Mouse (Mus musculus): Measurements from ENCODE around the gene Mamdc4. TPM values are rescaled to one million over a fixed set of nuclear protein-coding genes. Genes with fewer than 3 reads are reported as not detected.

Mamdc4 gene
- total and polyA plus RNA-seq, 2 experiments = 2.0 to 7.8 TPM

DNA sequence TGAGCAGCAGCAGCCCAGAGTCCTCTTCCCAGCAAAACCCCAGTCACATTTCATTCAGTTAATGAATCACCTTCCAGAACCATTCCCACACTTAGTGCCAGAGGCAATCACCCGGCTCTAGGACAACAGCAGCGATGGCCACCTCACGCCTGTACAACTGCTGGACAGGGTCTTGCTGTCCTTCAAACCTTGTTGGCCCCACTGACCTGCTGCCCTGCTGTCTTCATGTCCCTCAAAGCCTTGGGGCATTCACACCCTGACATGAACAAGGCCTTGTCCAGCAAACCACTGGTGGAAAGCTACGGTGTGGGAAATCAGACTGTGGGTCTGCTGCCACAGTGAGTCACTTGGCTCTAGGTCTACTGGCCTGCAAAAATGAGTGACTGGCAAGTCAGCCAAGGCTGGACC, 34.1 kb downstream of the Mamdc4 start:
- 65% methylated on average over 4 of the region's 4 CpGs for WGBS
- Histone ChIP-seq H3K36me3 (ENCODE audit: control insufficient read depth, insufficient read depth, low read length) (peaks cover 16% of the 10 kb centered on the region), H3K79me2 (ENCODE audit: control insufficient read depth, insufficient read depth, low read length) (peaks cover 15% of the 10 kb centered on the region), H3K4me3 (ENCODE audit: insufficient read depth, low read depth, low read length) (no peak overlapping the region), H3K4me1 (ENCODE audit: control insufficient read depth, insufficient read depth, low read length) (no peaks in the 10 kb centered on the region), H3K27me3 (ENCODE audit: control insufficient read depth, insufficient read depth, low read length) (no peaks in the 10 kb centered on the region), H3K27ac (replicated peaks; ENCODE audit: insufficient read depth, low read depth, low read length) (no peak overlapping the region), H3K9ac (ENCODE audit: low read depth, low read length) (no peak overlapping the region)
- no peak for TF ChIP-seq POLR2A (IDR thresholded peaks at IDR 0.05; ENCODE audit: extremely low read depth, insufficient read depth, low read length)
- no peak for TF ChIP-seq CTCF (IDR thresholded peaks at IDR 0.05; ENCODE audit: low read depth, low read length)
- no peak for DNase-seq (ENCODE audit: extremely low read depth, low read depth, low spot score)

DNA sequence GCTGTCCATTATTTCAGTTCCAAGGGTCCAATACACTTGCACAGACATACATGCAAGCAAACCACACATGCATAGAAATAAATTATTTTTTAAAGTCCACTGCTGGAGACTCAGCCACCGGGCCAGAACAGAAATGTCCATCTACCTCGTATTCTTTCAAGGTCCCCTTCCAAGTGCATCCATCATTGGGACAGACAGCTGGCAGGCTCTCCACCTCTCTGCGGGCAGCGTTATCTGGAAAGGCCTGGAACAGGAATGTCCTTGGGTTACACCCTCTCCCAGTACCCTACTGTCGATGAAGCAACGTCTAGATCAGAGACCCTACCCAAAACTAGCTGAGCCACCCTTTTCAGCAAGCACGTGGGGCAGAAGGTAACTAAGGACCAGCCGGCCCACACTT, 38.1 kb downstream of the Mamdc4 start:
- no peak overlapping the region for H3K27ac ChIP-seq (replicated peaks; ENCODE audit: insufficient read depth, low read depth, low read length)
- H3K36me3 ChIP-seq (ENCODE audit: control insufficient read depth, insufficient read depth, low read length) = peaks cover 16% of the 10 kb centered on the region
- H3K4me3 ChIP-seq (ENCODE audit: insufficient read depth, low read depth, low read length) = no peak overlapping the region
- H3K4me1 ChIP-seq (ENCODE audit: control insufficient read depth, insufficient read depth, low read length) = peaks cover 8% of the 10 kb centered on the region
- H3K27me3 ChIP-seq (ENCODE audit: control insufficient read depth, insufficient read depth, low read length) = no peaks in the 10 kb centered on the region
- H3K9ac ChIP-seq (ENCODE audit: low read depth, low read length) = no peak overlapping the region
- TF ChIP-seq POLR2A (IDR thresholded peaks at IDR 0.05; ENCODE audit: extremely low read depth, insufficient read depth, low read length) (no peak), CTCF (IDR thresholded peaks at IDR 0.05; ENCODE audit: low read depth, low read length) (no peak)
- no peak for DNase-seq (ENCODE audit: extremely low read depth, low read depth, low spot score)
- H3K79me2 ChIP-seq (ENCODE audit: control insufficient read depth, insufficient read depth, low read length) = no peaks in the 10 kb centered on the region
- whole genome bisulfite sequencing = 81% methylated on average over 8 of the region's 8 CpGs

- H3K9ac ChIP-seq (ENCODE audit: low read depth, low read length) = no peak overlapping the region
- peaks cover 8% of the 10 kb centered on the region for H3K4me1 ChIP-seq (ENCODE audit: control insufficient read depth, insufficient read depth, low read length)
- H3K27ac ChIP-seq (replicated peaks; ENCODE audit: insufficient read depth, low read depth, low read length) = peak overlapping the region; percentile 42
- DNase-seq (ENCODE audit: extremely low read depth, low read depth, low spot score) = no peak
- WGBS = 88% methylated on average over 2 of the region's 2 CpGs
- H3K27me3 ChIP-seq (ENCODE audit: control insufficient read depth, insufficient read depth, low read length) = no peaks in the 10 kb centered on the region
- H3K36me3 ChIP-seq (ENCODE audit: control insufficient read depth, insufficient read depth, low read length) = peaks cover 23% of the 10 kb centered on the region
- no peak overlapping the region for H3K4me3 ChIP-seq (ENCODE audit: insufficient read depth, low read depth, low read length)
- TF ChIP-seq CTCF (IDR thresholded peaks at IDR 0.05; ENCODE audit: low read depth, low read length) (no peak), POLR2A (IDR thresholded peaks at IDR 0.05; ENCODE audit: extremely low read depth, insufficient read depth, low read length) (no peak)
- no peaks in the 10 kb centered on the region for H3K79me2 ChIP-seq (ENCODE audit: control insufficient read depth, insufficient read depth, low read length)
These were observed 39.8 kb downstream of the Mamdc4 start for GRCm38 (mm10) chr2:25534866-25535182.

DNA sequence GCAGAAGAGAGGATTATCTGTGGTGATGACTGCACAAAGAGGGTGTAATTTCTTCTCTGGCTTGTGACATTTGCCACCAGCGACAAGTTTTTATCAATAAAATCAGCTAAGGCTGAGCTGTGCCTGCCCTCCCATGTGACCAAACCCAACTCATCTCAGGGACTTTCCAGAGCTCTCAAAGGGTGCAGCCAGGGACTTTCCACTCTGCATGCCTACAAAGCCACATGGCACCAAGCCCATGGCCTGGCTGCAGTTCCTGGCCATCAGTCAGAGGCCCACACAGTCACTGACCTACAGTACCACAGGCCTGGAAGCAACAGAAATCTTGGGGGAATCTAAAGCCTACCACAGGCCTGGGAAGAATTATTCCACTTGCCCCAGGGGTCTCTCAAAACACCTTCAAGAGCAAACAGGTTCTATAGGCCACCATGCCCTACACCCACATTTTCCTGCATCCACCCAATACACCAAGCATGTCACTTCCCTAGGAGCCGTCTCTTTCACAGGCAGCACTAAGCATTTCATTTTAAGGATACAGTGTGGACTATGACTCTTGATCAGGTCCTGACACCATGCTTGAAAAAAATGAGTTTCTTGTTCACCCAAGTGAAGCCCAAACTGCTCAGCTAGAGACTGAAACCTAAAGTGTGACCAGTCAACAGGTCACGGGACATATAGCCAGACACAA, 40.3 kb downstream of the Mamdc4 start:
- H3K36me3 ChIP-seq (ENCODE audit: control insufficient read depth, insufficient read depth, low read length) = peaks cover 24% of the 10 kb centered on the region
- TF ChIP-seq CTCF (IDR thresholded peaks at IDR 0.05; ENCODE audit: low read depth, low read length) (no peak), POLR2A (IDR thresholded peaks at IDR 0.05; ENCODE audit: extremely low read depth, insufficient read depth, low read length) (no peak)
- H3K4me3 ChIP-seq (ENCODE audit: insufficient read depth, low read depth, low read length) = no peak overlapping the region
- no peaks in the 10 kb centered on the region for H3K27me3 ChIP-seq (ENCODE audit: control insufficient read depth, insufficient read depth, low read length)
- H3K79me2 ChIP-seq (ENCODE audit: control insufficient read depth, insufficient read depth, low read length) = no peaks in the 10 kb centered on the region
- 41% methylated on average over 3 of the region's 3 CpGs for WGBS
- H3K4me1 ChIP-seq (ENCODE audit: control insufficient read depth, insufficient read depth, low read length) = peaks cover 8% of the 10 kb centered on the region
- H3K27ac ChIP-seq (replicated peaks; ENCODE audit: insufficient read depth, low read depth, low read length) = peak overlapping the region; percentile 42
- DNase-seq (ENCODE audit: extremely low read depth, low read depth, low spot score) = peak; percentile 92
- no peak overlapping the region for H3K9ac ChIP-seq (ENCODE audit: low read depth, low read length)

DNA sequence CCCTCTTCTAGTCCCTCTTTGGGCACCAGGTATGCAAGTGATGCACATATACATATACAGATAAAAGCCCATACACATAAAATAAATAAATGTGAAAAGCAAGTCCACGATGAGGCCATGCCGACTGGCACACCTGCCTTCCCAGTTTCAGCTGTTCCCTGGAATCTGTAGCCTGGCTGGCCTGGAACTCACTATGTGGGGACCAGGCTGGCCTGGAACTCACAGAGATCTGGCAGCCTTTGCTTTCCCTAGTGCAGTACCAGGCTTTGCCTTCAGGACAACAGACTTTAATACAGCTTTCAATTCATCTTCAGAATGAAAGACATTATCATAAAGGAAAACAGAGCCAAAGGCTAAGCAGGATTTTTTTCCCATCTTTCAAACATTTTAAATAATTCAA, 40.9 kb downstream of the Mamdc4 start:
- peak overlapping the region; percentile 39; the same call in 1 of the 2 replicates for H3K27ac ChIP-seq (replicated peaks; ENCODE audit: insufficient read depth, low read depth, low read length)
- WGBS = 70% methylated on average over 2 of the region's 2 CpGs
- H3K36me3 ChIP-seq (ENCODE audit: control insufficient read depth, insufficient read depth, low read length) = peaks cover 30% of the 10 kb centered on the region
- H3K9ac ChIP-seq (ENCODE audit: low read depth, low read length) = no peak overlapping the region
- TF ChIP-seq CTCF (IDR thresholded peaks at IDR 0.05; ENCODE audit: low read depth, low read length) = no peak
- TF ChIP-seq POLR2A (IDR thresholded peaks at IDR 0.05; ENCODE audit: extremely low read depth, insufficient read depth, low read length) = no peak
- H3K79me2 ChIP-seq (ENCODE audit: control insufficient read depth, insufficient read depth, low read length) = no peaks in the 10 kb centered on the region
- no peaks in the 10 kb centered on the region for H3K27me3 ChIP-seq (ENCODE audit: control insufficient read depth, insufficient read depth, low read length)
- peaks cover 8% of the 10 kb centered on the region for H3K4me1 ChIP-seq (ENCODE audit: control insufficient read depth, insufficient read depth, low read length)
- no peak for DNase-seq (ENCODE audit: extremely low read depth, low read depth, low spot score)
- no peak overlapping the region for H3K4me3 ChIP-seq (ENCODE audit: insufficient read depth, low read depth, low read length)

DNA sequence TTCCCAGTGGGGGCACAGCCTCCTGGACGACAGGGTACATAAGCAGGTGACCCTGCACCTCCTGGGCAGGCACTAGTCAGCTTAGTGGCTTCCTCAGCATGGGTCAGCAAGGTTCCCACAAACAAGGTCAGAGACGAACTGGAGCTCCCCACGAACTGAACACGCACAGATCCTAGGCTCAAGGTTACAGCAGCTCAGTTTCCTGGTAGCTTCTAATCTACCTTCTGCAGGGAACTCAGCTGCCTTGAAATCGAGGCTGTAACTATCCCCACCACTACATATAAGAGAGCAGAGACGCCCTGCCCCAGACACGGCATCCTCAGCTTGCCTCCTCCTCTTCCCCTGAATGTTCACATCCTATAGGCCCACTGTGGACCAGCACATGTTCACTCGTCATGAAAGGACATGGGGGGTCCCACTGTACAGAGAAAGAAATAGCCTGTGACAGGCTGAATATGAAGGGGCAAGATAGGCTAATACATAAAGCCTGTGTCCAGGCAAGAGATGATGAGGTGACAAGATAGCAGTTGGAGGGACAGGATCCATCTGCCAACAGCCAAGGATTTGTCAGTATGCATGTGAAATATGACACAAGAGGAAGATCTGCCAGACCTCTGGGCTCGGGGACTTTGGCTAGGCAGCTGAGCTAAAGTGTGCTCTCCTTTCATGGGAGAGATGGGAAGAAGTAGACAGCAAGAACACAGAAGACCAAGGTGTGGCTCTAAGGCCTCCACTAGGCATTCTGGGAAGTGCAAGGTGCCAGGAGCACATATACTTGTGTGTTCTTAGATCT, 47.9 kb downstream of the Mamdc4 start:
- no peak overlapping the region for H3K4me3 ChIP-seq (ENCODE audit: insufficient read depth, low read depth, low read length)
- WGBS = 89% methylated on average over 9 of the region's 9 CpGs
- no peaks in the 10 kb centered on the region for H3K79me2 ChIP-seq (ENCODE audit: control insufficient read depth, insufficient read depth, low read length)
- H3K9ac ChIP-seq (ENCODE audit: low read depth, low read length) = no peak overlapping the region
- no peaks in the 10 kb centered on the region for H3K27me3 ChIP-seq (ENCODE audit: control insufficient read depth, insufficient read depth, low read length)
- H3K4me1 ChIP-seq (ENCODE audit: control insufficient read depth, insufficient read depth, low read length) = no peaks in the 10 kb centered on the region
- DNase-seq (ENCODE audit: extremely low read depth, low read depth, low spot score) = no peak
- no peak overlapping the region for H3K27ac ChIP-seq (replicated peaks; ENCODE audit: insufficient read depth, low read depth, low read length)
- peaks cover 62% of the 10 kb centered on the region for H3K36me3 ChIP-seq (ENCODE audit: control insufficient read depth, insufficient read depth, low read length)
- no peak for TF ChIP-seq POLR2A (IDR thresholded peaks at IDR 0.05; ENCODE audit: extremely low read depth, insufficient read depth, low read length)
- TF ChIP-seq CTCF (IDR thresholded peaks at IDR 0.05; ENCODE audit: low read depth, low read length) = no peak

Other genes starting within 250 kb of the Mamdc4 start
Only the 30 nearest of the 34 such genes appear.
- 3.3 and 5.4 TPM in 2 replicates for gene Uap1l1, start 209.2 kb downstream of the Mamdc4 start, total RNA-seq (2014; rRNA removed)
- gene Uap1l1, start 209.2 kb downstream of the Mamdc4 start, polyA plus RNA-seq (2012; rRNA removed) = 3.0 and 8.1 TPM in 2 replicates
- gene Sapcd2, start 202.5 kb downstream of the Mamdc4 start, total RNA-seq (2014; rRNA removed) = 0.47 TPM in 1 of 2 replicates, not detected in the other
- not detected in 2 replicates for gene Sapcd2, start 202.5 kb downstream of the Mamdc4 start, polyA plus RNA-seq (2012; rRNA removed)
- gene Entpd2, start 179.0 kb downstream of the Mamdc4 start, total RNA-seq (2014; rRNA removed) = 0.87 and 0.92 TPM in 2 replicates
- 5.6 and 9.7 TPM in 2 replicates for gene Entpd2, start 179.0 kb downstream of the Mamdc4 start, polyA plus RNA-seq (2012; rRNA removed)
- 1.7 and 3.6 TPM in 2 replicates for gene Npdc1, start 175.5 kb downstream of the Mamdc4 start, total RNA-seq (2014; rRNA removed)
- 8.4 and 8.9 TPM in 2 replicates for gene Npdc1, start 175.5 kb downstream of the Mamdc4 start, polyA plus RNA-seq (2012; rRNA removed)
- gene Fut7, start 151.6 kb downstream of the Mamdc4 start, total RNA-seq (2014; rRNA removed) = 0.13 TPM in 1 of 2 replicates, not detected in the other
- 0.07 and 0.21 TPM in 2 replicates for gene Fut7, start 151.6 kb downstream of the Mamdc4 start, polyA plus RNA-seq (2012; rRNA removed)
- gene Abca2, start 146.1 kb downstream of the Mamdc4 start, total RNA-seq (2014; rRNA removed) = 11.1 and 13.4 TPM in 2 replicates
- 40.9 and 48.7 TPM in 2 replicates for gene Abca2, start 146.1 kb downstream of the Mamdc4 start, polyA plus RNA-seq (2012; rRNA removed)
- gene Clic3, start 118.0 kb downstream of the Mamdc4 start, total RNA-seq (2014; rRNA removed) = 0.18 and 0.54 TPM in 2 replicates
- 6.2 and 9.2 TPM in 2 replicates for gene Clic3, start 118.0 kb downstream of the Mamdc4 start, polyA plus RNA-seq (2012; rRNA removed)
- gene Paxx, start 113.8 kb downstream of the Mamdc4 start, total RNA-seq (2014; rRNA removed) = 30.6 and 36.8 TPM in 2 replicates
- gene Paxx, start 113.8 kb downstream of the Mamdc4 start, polyA plus RNA-seq (2012; rRNA removed) = 173 and 181 TPM in 2 replicates
- 7.7 and 8.9 TPM in 2 replicates for gene Ptgds, start 104.8 kb downstream of the Mamdc4 start, total RNA-seq (2014; rRNA removed)
- gene Ptgds, start 104.8 kb downstream of the Mamdc4 start, polyA plus RNA-seq (2012; rRNA removed) = 18.7 and 40.2 TPM in 2 replicates
- gene Lcn12, start 80.9 kb downstream of the Mamdc4 start, total RNA-seq (2014; rRNA removed) = 0.40 TPM in 1 of 2 replicates, not detected in the other
- gene Lcn12, start 80.9 kb downstream of the Mamdc4 start, polyA plus RNA-seq (2012; rRNA removed) = 0.25 and 0.27 TPM in 2 replicates
- 18.6 and 24.0 TPM in 2 replicates for gene Fbxw5, start 74.1 kb downstream of the Mamdc4 start, total RNA-seq (2014; rRNA removed)
- 18.8 and 19.4 TPM in 2 replicates for gene Fbxw5, start 74.1 kb downstream of the Mamdc4 start, polyA plus RNA-seq (2012; rRNA removed)
- 589 and 721 TPM in 2 replicates for gene C8g, start 73.1 kb downstream of the Mamdc4 start, total RNA-seq (2014; rRNA removed)
- gene C8g, start 73.1 kb downstream of the Mamdc4 start, polyA plus RNA-seq (2012; rRNA removed) = 881 and 939 TPM in 2 replicates
- 4.0 and 5.2 TPM in 2 replicates for gene Traf2, start 27.9 kb downstream of the Mamdc4 start, total RNA-seq (2014; rRNA removed)
- gene Traf2, start 27.9 kb downstream of the Mamdc4 start, polyA plus RNA-seq (2012; rRNA removed) = 7.0 and 9.9 TPM in 2 replicates
- 206 and 247 TPM in 2 replicates for gene Edf1, start 17.0 kb downstream of the Mamdc4 start, total RNA-seq (2014; rRNA removed)
- gene Edf1, start 17.0 kb downstream of the Mamdc4 start, polyA plus RNA-seq (2012; rRNA removed) = 153 and 186 TPM in 2 replicates
- gene Phpt1, start 379 bp upstream of the Mamdc4 start, total RNA-seq (2014; rRNA removed) = 6.7 and 8.2 TPM in 2 replicates
- gene Phpt1, start 379 bp upstream of the Mamdc4 start, polyA plus RNA-seq (2012; rRNA removed) = 38.3 and 39.4 TPM in 2 replicates
- not detected in 2 replicates for gene Ajm1, start 6.9 kb upstream of the Mamdc4 start, total RNA-seq (2014; rRNA removed)
- 0.06 and 0.07 TPM in 2 replicates for gene Ajm1, start 6.9 kb upstream of the Mamdc4 start, polyA plus RNA-seq (2012; rRNA removed)
- 11.7 and 15.4 TPM in 2 replicates for gene Rabl6, start 33.7 kb upstream of the Mamdc4 start, total RNA-seq (2014; rRNA removed)
- 20.6 and 29.6 TPM in 2 replicates for gene Rabl6, start 33.7 kb upstream of the Mamdc4 start, polyA plus RNA-seq (2012; rRNA removed)
- under 0.01 and 0.07 TPM in 2 replicates for gene Ccdc183, start 42.8 kb upstream of the Mamdc4 start, total RNA-seq (2014; rRNA removed)
- gene Ccdc183, start 42.8 kb upstream of the Mamdc4 start, polyA plus RNA-seq (2012; rRNA removed) = 0.06 TPM in 1 of 2 replicates, not detected in the other
- gene Tmem141, start 47.2 kb upstream of the Mamdc4 start, total RNA-seq (2014; rRNA removed) = 40.0 and 40.9 TPM in 2 replicates
- gene Tmem141, start 47.2 kb upstream of the Mamdc4 start, polyA plus RNA-seq (2012; rRNA removed) = 28.5 and 30.9 TPM in 2 replicates
- 35.4 and 63.2 TPM in 2 replicates for gene Fcna, start 53.2 kb upstream of the Mamdc4 start, total RNA-seq (2014; rRNA removed)
- gene Fcna, start 53.2 kb upstream of the Mamdc4 start, polyA plus RNA-seq (2012; rRNA removed) = 27.1 and 36.5 TPM in 2 replicates
- gene Lcn8, start 78.3 kb upstream of the Mamdc4 start, total RNA-seq (2014; rRNA removed) = not detected in 2 replicates
- gene Lcn8, start 78.3 kb upstream of the Mamdc4 start, polyA plus RNA-seq (2012; rRNA removed) = not detected in 2 replicates
- gene Lcn5, start 83.1 kb upstream of the Mamdc4 start, total RNA-seq (2014; rRNA removed) = not detected in 2 replicates
- not detected in 2 replicates for gene Lcn5, start 83.1 kb upstream of the Mamdc4 start, polyA plus RNA-seq (2012; rRNA removed)
- gene Lcn6, start 101.9 kb upstream of the Mamdc4 start, total RNA-seq (2014; rRNA removed) = not detected in 2 replicates
- not detected in 2 replicates for gene Lcn6, start 101.9 kb upstream of the Mamdc4 start, polyA plus RNA-seq (2012; rRNA removed)
- not detected in 2 replicates for gene Lcn10, start 107.9 kb upstream of the Mamdc4 start, total RNA-seq (2014; rRNA removed)
- not detected in 2 replicates for gene Lcn10, start 107.9 kb upstream of the Mamdc4 start, polyA plus RNA-seq (2012; rRNA removed)
- not detected in 2 replicates for gene Obp2a, start 125.2 kb upstream of the Mamdc4 start, total RNA-seq (2014; rRNA removed)
- gene Obp2a, start 125.2 kb upstream of the Mamdc4 start, polyA plus RNA-seq (2012; rRNA removed) = not detected in 2 replicates
- 1.0 and 1.9 TPM in 2 replicates for gene Bmyc, start 131.9 kb upstream of the Mamdc4 start, total RNA-seq (2014; rRNA removed)
- gene Bmyc, start 131.9 kb upstream of the Mamdc4 start, polyA plus RNA-seq (2012; rRNA removed) = 4.7 and 6.8 TPM in 2 replicates
- not detected in 2 replicates for gene Obp2b, start 162.2 kb upstream of the Mamdc4 start, total RNA-seq (2014; rRNA removed)
- not detected in 2 replicates for gene Obp2b, start 162.2 kb upstream of the Mamdc4 start, polyA plus RNA-seq (2012; rRNA removed)
- gene Lcn3, start 190.7 kb upstream of the Mamdc4 start, total RNA-seq (2014; rRNA removed) = not detected in 2 replicates
- gene Lcn3, start 190.7 kb upstream of the Mamdc4 start, polyA plus RNA-seq (2012; rRNA removed) = not detected in 2 replicates
- not detected in 2 replicates for gene Lcn11, start 202.2 kb upstream of the Mamdc4 start, total RNA-seq (2014; rRNA removed)
- not detected in 2 replicates for gene Lcn11, start 202.2 kb upstream of the Mamdc4 start, polyA plus RNA-seq (2012; rRNA removed)
- not detected in 2 replicates for gene Gm13539, start 207.4 kb upstream of the Mamdc4 start, total RNA-seq (2014; rRNA removed)
- gene Gm13539, start 207.4 kb upstream of the Mamdc4 start, polyA plus RNA-seq (2012; rRNA removed) = not detected in 2 replicates

Measured in liver, adult 2 months (tissue).